Mouse (Mus musculus): ENCODE measurements around the gene Prkcb.

Gene Prkcb

GRCm38 (mm10) chr7:122520850-122521638, 232.5 kb downstream of the Prkcb start:
- DNase-seq (ENCODE audit: low read depth, low spot score) = no peak

- DNase-seq (ENCODE audit: low read depth, low spot score) = no peak
These were observed 239.7 kb downstream of the Prkcb start for GRCm38 (mm10) chr7:122528201-122528600.

GRCm38 (mm10) chr7:122528646-122529045, 240.1 kb downstream of the Prkcb start:
- DNase-seq (ENCODE audit: low read depth, low spot score) = no peak

- DNase-seq (ENCODE audit: low read depth, low spot score) = no peak
These were observed 245.2 kb downstream of the Prkcb start for GRCm38 (mm10) chr7:122533566-122534360.

GRCm38 (mm10) chr7:122544616-122545015, 256.1 kb downstream of the Prkcb start:
- no peak for DNase-seq (ENCODE audit: low read depth, low spot score)

GRCm38 (mm10) chr7:122556575-122557140, 268.1 kb downstream of the Prkcb start:
- no peak for DNase-seq (ENCODE audit: low read depth, low spot score)

- DNase-seq (ENCODE audit: low read depth, low spot score) = no peak
These were observed 269.7 kb downstream of the Prkcb start for GRCm38 (mm10) chr7:122558085-122558811.

GRCm38 (mm10) chr7:122558912-122559311, 270.4 kb downstream of the Prkcb start:
- no peak for DNase-seq (ENCODE audit: low read depth, low spot score)

- DNase-seq (ENCODE audit: low read depth, low spot score) = no peak
These were observed 274.0 kb downstream of the Prkcb start for GRCm38 (mm10) chr7:122562586-122562985.

- DNase-seq (ENCODE audit: low read depth, low spot score) = no peak
These were observed 276.8 kb downstream of the Prkcb start for GRCm38 (mm10) chr7:122565371-122565770.

- no peak for DNase-seq (ENCODE audit: low read depth, low spot score)
These were observed 277.5 kb downstream of the Prkcb start for GRCm38 (mm10) chr7:122566011-122566410.

GRCm38 (mm10) chr7:122568787-122569186, 280.2 kb downstream of the Prkcb start:
- DNase-seq (ENCODE audit: low read depth, low spot score) = no peak

GRCm38 (mm10) chr7:122570407-122570806, 281.9 kb downstream of the Prkcb start:
- DNase-seq (ENCODE audit: low read depth, low spot score) = no peak

GRCm38 (mm10) chr7:122573101-122573635, 284.6 kb downstream of the Prkcb start:
- DNase-seq (ENCODE audit: low read depth, low spot score) = no peak

- no peak for DNase-seq (ENCODE audit: low read depth, low spot score)
These were observed 285.9 kb downstream of the Prkcb start for GRCm38 (mm10) chr7:122574418-122574817.

- DNase-seq (ENCODE audit: low read depth, low spot score) = no peak
These were observed 286.5 kb downstream of the Prkcb start for GRCm38 (mm10) chr7:122575056-122575455.

- no peak for DNase-seq (ENCODE audit: low read depth, low spot score)
These were observed 287.0 kb downstream of the Prkcb start for GRCm38 (mm10) chr7:122575506-122575905.

- no peak for DNase-seq (ENCODE audit: low read depth, low spot score)
These were observed 289.0 kb downstream of the Prkcb start for GRCm38 (mm10) chr7:122577571-122577970.

- no peak for DNase-seq (ENCODE audit: low read depth, low spot score)
These were observed 291.1 kb downstream of the Prkcb start for GRCm38 (mm10) chr7:122579461-122580157.

GRCm38 (mm10) chr7:122580158-122580475, 291.6 kb downstream of the Prkcb start:
- no peak for DNase-seq (ENCODE audit: low read depth, low spot score)
